Mouse (Mus musculus): Measurements from ENCODE around the gene Cnksr1.
A peak's percentile ranks its signal among the peaks of the same experiment; 100 is the strongest.
"Not testable (repeated sequence)": the region's sequence is repeated elsewhere in the genome, so short reads cannot be mapped to it uniquely, and the experiment has no call there.

The Cnksr1 gene

DNA sequence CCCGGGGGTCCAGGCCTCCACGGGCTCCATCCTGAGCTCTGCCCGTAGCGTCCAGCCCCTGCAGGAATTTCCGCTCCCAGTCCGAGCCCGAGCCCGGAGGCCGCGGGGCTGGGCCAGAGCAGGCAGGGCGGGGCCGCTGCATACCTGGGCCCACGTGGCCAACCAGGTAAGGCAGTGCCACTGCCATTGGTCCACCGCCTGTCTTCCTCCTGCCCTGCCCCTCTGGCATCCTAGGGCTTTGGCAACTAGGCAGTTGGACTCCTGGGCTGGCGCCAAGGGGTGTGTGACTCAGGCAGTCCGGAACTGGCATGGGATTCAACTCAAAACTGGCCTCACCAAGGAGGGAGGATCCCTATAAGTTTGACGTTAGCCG, at the start of gene Cnksr1:
TSS of gene Cnksr1 (minus strand) at position 121 of the 373 bp plus-strand sequence.
- DNase-seq = peak; percentile 96 to 97

DNA sequence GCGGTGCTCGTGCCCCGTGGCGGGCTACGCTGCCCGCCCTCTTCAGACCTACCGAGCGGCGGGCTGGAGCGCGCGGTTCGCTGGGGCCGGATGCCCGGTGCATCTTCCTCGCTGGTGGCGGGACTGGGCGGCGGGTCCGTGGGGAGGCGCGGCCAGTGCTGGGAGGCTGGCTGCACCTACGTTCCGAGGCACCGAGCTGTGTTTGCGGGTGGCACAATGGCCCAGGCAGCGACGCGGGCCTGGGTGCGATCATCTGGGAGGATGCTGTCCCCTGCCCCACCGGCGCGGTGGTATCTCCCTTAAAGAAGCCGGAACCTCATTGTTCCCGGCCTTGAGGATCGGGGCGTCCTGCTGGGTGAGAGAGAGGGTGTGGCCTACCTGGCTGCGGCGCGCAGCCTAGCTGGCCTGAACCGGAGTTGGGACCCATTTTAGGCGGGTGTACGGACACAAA, 49.4 kb upstream of the Cnksr1 start, which contains the start of gene Pdik1l:
TSS of gene Pdik1l (minus strand) at position 321 of the 451 bp plus-strand sequence.
- DNase-seq = peak; percentile 79 to 82

DNA sequence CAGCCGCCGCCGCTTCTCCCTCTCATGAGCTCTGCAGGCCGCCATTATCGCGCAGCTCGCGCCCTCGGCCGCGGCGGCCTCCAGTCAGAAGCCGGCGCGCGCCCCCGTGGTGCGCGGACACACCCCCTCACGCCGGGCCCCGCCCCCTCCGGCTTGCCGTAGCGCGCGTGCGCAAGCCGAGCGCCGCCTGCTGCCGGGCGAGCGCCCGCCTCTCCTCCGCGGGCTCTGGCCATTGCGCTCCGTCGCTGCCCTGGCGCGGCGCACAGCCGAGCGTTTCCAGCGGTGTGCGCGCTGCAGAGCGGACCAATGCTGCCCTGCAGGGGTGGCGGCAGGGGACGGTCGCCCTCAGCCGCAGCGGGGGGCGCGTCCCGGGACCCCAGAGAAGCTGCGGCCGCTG, 49.0 kb upstream of the Cnksr1 start:
- DNase-seq = peak; percentile 94 to 97

DNA sequence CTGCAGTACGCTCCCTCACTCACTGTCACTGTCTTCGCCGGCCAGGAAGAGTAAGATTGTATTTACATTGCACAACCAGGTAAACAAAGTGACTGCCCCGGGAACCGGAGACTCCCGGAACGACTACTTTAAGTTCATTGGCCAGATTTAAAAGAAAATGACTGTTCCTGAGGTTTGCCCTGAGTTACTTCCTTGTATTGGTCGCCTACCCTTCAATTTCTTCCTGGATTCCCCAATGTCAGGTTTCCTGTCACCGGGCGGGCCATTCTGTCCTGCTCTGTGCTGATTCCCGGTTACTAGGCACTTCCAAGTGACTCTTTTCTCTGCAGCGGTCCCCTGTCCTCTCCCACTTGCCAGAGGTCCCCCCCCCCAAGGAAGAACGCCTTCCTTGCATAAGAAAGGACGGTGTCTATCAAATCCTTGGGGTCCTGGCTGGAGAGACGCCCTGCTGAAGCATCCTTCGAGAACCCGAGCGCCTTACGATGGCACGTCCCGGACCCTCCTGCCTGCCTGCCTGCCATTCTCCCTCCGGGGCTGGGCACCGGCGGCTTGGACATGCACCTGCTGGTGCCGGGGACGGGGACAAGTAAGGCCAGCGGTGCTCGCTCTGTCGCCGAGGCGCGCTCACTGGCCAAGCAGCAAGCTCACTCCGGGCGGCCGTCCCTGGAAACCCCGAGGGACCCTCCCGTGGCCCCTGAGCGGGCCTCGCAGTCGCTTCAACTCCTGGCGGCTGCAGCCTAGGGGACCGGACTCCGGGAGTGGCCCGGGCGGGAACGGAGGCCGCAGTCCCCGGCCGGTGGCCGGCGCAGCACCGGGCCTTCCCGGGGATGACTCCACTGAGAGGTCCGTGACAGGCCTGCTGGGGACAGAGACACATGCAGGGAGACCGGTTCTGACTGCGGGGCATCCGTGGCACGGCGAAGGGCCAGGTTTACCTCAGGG, 48.3 kb upstream of the Cnksr1 start:
- peak in 1 of 2 experiments; percentile 19 for DNase-seq

DNA sequence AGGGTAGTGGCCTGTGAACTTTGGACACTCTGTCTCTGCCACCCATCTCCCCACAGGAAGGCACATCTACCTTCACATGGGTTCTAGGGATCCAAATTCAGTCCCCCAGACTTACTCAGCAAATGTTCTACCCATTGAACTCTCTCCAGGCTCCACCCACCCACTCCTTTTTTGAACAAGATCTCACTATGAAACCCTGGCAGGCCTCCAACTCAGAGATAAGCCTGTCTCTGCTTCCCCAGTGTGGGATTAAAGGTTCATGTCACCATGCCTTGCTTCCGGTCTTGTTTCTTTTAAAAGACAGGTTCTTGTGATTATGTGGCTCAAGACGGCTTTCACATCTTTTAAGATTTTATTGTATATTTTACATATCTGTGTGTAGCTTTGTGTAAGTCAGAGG, 46.7 kb upstream of the Cnksr1 start:
- no peak for DNase-seq

DNA sequence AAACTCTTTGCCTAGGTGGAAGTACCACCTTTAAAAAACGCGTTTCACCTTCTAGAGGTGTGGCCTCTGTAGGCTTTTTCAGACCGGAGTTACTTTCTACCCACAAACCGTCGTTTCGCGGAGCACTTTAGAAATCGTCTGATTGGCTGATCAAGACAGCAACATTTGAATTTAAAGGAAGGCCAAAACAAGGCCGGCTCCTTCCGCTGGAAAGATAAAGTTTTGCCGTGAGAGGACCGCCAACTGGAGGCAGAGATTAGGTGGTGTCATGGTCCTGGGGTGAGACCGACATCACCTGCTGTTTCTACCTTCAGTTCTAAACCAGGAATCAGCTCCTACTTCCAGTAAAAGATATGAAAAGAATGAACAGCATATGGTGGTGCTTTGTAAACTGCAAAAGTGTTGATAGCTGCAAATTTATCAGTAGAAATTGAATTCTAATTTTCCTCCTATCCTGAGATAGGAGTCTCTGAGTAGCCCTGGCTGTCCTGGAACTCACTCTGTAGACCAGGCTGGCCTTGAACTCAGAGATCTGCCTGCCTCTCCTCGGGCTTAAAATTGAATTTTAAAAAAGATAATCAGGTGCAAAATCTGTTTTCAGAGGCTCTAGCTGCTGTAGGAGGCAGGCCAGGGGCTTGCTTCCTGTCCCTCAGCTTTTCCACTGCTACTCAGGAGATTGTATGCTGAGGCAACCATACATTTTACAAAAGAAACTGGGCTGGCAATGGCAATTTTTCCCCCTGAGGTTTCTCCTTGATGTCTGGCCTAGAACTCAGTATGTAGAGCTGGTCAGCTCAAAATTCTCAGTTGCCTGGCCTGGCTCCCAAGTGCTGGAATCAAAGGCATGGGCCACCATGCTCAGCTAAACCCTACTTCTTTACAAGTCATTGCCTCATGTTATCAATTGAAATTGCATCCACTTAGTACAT, 35.5 kb upstream of the Cnksr1 start:
- DNase-seq = no peak

DNA sequence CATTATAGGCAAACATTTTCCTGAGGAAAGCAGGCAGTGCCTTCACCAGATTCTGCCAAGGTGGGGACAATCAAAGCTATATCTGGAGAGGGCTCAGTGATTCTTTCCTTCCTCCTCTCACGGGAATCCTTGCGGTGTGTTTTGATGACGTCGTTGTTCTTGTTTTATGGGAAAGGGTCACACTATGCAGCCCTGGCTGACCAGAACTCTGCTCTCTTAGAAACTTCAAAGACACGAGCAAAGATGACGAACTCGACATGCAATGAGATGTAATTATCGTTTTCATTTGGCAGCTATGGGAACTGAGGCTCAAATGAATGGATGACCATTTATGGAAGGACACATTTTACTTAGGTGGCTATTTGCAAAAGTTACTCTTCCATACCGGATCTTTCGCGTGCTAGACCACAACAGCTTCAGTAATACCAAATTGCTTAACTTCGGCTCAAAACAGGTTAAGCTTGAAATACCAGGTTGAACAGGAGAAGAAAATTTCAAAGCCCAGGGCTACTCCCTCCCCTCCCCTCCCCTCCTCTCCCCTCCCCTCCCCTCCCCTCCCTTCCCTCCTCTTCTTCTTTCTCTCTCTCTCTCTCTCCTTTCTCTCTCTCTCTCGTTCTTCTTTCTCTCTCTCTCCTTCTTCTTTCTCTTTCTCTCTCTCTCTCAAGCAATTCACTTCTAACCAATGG, 34.7 kb upstream of the Cnksr1 start:
- DNase-seq = no peak

DNA sequence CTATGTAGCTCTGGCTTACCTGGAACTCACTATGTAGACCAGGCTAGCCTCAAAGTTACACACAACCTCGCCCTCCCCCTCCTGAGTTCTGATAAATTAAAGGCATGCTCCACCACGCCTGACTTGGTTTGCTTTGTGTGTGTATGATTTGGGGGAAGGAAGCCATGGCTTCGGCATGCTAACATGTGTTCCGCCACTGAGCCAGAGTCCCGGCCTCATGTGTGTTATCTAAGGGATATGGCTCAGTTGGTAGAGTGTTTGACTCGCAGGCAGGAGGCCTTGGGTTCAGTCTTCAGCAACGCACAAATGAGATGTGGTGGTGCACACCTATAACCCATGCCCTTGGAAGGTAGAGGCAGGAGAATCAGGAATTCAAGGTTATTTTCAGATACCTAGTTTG, 33.8 kb upstream of the Cnksr1 start:
- DNase-seq = no peak

DNA sequence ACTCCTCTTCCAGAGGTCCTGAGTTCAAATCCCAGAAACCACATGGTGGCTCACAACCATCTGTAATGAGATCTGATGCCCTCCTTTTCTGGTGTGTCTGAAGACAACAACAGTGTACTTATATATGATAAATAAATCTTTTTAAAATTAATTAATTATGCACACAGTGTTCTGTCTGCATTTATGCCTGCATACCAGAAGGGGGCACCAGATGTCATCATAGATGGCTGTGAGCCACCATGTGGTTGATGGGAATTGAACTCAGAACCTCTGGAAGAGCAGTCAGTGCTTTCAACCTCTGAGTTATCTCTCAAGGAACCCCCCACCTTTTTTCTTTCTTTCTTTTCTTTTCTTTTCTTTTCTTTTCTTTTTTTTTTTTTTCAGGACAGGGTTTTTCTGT, 31.4 kb upstream of the Cnksr1 start:
- not testable (repeated sequence) for DNase-seq

DNA sequence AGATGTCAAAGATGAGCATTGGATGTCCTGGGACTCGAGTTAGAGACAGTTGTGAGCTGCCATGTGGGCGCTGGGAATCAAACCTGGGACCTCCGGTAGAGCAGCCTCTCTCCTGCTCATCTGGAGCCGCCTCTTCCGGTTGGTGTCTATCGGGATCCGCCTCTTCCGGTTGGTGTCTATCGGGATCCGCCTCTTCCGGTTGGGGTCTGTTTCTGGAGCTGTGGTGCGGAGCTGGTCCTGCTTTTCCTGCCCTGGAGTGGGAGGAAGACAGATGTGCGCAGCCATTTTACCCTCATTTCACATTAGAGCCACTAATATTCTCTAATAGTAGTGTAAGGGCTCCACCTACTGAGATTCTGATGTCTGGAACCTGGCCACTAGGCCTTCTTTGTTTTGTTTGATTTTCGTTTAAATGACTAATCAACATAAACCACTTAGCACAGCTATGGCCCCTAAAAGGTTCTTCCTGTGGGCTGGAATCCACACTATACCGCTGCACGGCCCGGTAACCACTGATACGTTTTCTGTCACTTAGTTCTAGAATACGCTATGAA, 30.0 kb upstream of the Cnksr1 start:
- no peak for DNase-seq

DNA sequence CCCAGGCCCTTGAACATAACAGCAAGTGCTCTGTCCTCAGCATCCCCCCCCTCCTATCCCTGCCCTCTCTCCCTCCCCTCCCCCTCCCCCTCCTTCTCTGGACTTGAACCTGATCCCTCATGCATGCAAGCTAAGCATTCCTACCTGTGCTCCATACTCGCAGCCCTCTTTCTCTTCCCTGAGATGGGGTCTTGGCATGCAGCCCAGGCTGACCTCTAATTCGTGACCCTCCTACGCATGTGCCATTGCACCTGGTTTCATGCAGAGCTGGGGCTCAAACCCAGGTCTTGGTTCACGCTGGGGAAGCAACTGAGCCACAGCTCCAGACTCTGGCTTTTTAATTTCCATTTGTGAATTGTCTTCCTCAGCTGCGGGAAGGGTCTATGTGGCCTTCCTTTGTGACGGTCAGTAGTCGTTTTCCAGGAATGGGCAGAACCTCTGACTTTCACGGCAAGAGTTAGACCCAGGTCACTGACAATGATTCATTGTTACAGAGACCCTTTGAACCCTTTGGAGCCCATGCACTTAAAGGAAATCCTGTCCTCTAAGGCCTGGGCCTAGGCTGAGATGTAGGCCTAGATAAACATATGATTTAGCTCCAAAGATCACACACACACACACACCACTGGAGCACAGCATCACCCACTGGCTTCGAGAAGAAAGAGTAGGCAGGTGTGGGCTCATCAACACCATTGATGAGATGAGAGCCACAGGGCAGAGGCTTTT, 27.8 kb upstream of the Cnksr1 start:
- DNase-seq = peak in 1 of 2 experiments; percentile 51

DNA sequence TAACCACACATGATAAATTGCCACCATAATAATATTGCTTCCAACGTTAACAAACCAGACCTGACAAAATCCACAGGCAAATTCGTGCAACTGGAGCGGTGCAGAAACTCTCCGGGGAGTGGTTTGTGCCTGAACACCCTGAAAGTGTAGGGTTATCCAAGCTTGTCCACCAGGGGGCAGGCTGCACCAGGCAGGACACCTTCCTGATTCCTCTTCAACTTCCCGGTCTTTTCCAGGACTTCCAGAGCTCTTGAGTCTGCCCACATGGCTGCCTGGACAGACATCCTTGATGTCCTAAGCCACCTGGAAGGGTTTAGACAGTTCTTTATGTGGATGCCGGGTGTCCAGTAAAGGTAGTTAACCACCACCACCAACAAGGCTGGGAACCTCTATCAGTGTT, 25.0 kb upstream of the Cnksr1 start:
- DNase-seq = peak; percentile 75 to 92

DNA sequence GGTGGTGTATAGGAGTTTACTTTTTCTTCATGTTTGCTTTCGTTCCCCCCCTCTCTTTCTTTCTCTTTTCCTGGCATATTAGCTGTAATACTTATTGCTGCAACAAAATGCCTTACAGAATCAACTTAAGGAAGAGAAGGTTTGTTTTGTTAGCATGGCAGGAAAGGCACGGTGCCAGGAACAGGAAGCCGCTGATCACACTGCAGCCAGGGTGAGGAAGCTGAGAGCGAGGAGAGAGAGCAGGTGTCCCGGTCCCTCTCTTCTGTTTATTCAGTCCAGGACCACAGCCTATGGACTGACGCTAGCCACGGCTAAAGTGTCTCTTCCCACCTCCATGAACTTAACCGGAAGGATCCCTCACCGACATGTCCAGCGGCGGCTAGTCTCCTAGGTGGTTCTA, 20.2 kb upstream of the Cnksr1 start:
- DNase-seq = peak in 1 of 2 experiments; percentile 53

DNA sequence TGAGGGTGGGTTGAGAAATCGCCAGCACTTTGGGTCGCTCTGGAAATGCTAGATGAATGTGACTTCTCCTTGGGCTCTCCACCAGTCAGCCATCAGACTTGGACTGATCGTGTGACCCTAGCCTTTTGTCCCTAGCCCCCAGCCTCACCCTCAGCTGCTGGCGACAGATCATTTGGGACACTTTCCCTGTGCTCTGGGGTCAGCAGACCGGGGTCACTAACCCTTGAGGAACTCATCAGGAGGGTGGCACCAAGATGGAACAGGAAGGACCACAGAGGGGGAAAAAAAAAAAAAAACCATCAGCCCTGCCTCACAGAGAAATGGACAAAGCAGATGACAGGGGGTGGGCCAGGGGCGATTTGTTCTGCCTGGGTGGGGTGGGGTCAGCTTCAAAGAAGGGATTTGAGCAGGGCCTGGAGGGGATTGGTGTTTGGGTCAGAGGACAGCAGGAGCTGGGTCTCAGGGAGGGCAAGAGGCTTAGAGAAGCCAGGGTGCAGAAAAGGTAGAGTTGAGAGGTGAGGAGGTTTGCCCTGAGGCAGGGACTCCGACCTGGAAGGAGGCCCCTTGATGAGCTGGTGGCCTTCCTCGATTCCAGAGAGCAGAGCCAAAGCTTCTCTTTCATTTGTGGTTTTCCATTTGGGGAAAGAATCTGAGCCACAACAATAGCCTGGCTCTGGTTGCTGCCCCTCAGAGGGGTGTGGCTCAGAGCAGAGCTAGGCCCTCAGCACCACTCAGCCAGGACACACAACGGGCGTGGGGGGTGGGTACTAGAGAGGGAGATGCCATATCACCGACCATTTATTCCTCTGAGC, 19.2 kb upstream of the Cnksr1 start:
- DNase-seq = peak in 1 of 2 experiments; percentile 33

DNA sequence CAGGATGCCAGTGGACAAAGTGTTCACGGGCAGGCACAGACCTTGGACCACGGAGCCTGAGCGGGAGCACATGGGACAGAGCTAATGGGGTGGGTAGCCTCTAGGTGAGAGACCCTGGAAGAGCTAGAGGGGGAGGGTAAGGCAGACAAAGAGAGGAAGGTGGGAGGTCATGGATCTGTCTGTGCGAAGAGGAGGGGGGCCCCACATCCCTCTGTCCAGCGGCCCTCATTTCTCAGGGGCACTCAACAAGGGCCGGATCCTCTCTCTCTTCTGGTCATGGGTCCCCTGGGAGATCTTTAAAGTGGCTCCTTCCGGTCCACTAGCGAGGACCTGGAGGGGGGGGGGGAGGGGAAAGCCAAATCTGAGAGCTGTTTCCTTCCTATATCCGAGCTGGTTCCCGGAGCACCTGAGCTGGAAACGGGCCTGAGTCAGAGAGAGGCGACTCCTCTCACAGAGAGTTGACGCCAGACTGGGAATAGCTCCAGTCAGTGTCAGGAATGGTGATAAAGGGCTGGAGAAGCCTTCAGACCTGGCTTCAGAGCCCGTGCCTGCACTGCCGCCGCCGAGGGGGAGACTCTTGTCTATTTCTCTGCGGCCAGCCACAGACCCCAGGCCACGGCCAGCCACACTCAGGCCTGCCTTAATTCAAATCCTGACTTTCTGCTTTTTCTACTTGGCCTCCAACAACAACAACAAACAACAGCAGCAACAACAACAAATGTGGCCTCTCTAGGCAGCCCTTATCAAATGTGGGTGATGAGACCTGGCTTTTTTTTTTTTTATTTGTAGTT, 18.4 kb upstream of the Cnksr1 start:
- DNase-seq = peak; percentile 70 to 74

DNA sequence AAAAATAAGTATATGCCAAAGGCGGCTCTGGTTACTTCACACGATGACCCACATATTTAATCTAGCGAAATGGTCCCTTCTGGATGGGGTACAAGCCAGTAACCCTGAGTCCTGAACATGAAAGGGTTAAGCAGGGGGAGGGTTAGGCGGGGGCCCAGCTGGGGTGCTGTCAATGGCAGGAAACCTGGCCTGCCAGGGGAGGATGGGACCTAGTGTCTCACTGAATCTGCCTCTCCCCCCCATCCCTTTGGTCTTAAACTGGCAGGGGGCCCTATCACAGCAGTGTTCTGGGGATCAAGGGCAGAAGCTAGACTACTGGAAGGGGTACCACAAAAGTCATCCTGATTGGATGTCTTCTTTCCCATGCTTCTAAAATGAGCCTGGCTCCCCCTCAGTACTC, 17.7 kb upstream of the Cnksr1 start:
- peak; percentile 46 to 60 for DNase-seq

DNA sequence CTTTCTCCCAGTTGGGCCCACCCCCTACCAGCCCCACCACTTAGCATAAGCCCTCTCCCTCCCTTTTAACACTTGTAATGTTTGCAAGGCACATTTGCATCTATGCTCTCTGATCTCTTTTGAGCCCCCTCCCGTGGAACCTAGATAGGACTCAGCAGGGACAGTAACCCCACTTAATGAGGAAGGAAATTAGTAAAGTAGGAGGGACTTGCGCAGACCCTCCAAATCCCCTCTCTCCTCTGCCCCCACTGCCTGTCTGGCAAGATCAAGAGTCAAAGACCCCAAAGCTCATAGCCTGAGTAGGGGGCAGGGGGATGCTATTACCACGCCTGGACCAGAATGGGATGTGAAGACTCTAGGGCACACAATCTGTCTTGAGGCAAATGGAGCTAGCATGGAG, 16.6 kb upstream of the Cnksr1 start:
- DNase-seq = no peak

DNA sequence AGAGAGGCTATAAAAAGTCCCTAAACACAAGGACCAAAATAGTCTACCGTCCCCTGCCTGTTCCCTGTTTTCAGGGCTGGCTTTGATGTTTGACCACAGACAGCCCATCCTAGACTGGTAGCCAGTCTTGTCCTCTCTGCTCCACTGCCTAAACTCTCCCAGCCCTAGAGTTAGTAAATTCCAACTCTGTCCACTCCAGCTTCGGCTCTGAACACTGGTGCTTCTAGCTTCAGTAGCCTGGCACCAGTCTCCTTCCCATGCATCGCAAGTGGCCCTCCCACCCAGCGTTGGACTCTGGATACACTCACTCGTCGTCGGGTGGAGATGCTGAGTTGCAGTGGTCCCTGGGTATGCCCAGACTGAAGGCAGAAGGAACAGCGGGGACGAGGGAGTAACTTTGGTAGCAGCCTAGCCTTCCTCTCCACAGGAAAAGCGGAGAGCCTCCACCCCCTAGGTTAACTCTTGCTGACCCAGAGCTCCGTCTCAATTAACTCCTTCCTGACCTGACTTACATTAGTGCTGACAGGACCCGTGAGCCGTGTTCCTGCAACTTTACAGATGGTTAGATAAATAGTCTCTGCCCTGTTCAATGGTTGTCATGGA, 15.6 kb upstream of the Cnksr1 start, which contains the start of gene Grrp1:
TSS of gene Grrp1 (minus strand) at position 385 of the 603 bp plus-strand sequence.
- peak; percentile 56 to 59 for DNase-seq

Data from kidney, postnatal 36 days (tissue).